Mouse (Mus musculus) layer of hippocampus, adult 2 months (tissue): ENCODE results near the gene P4ha1. TPM values are rescaled to one million over a fixed set of nuclear protein-coding genes. Genes with fewer than 3 reads are reported as not detected.

Source experiments
- DNase-seq, 2 experiments: peaks; one replicate each; pipeline ENCODE4 v3.0.0; 2022; ENCODE audit warnings: low spot score in 2 of 2
- H3K27ac ChIP-seq: fragments of 200-600 bp; 2 replicates; pipeline ENCODE4 v1.8.1; 2022
- H3K4me3 ChIP-seq: fragments of 200-600 bp; 2 replicates; pipeline ENCODE4 v1.8.1; 2022; ENCODE audit warnings: mild to moderate bottlenecking
- CTCF ChIP-seq: fragments of 200-600 bp; conservative IDR thresholded peaks from 2 replicates; pipeline ENCODE4 v1.8.1; 2022; ENCODE audit warnings: antibody characterized with exemption, mild to moderate bottlenecking, moderate library complexity
- long read RNA-seq, 2 experiments: library from polyadenylated mRNA; stranded (forward); transcript quantifications; one replicate each; pipeline ENCODE4 v2.0.0; 2021; ENCODE audit warnings: borderline mapping rate in 2 of 2
- total RNA-seq, 2 experiments: library from RNA; stranded (reverse); gene quantifications; 2 replicates each; pipeline ENCODE4 v1.2.3; 2021

The P4ha1 gene
- 10 to 100 TPM; 41.9 to 48.9 TPM for total RNA-seq
- long read RNA-seq, experiment 1, full-length matches to known transcripts = 25 of 33 reads
- long read RNA-seq, experiment 1, partial matches to known transcripts = 3 of 33 reads
- long read RNA-seq, experiment 1, other reads (novel, unspliced or antisense) = 5 of 33 reads
- long read RNA-seq, experiment 2, full-length matches to known transcripts = 49 of 57 reads
- long read RNA-seq, experiment 2, partial matches to known transcripts = 2 of 57 reads
- long read RNA-seq, experiment 2, other reads (novel, unspliced or antisense) = 6 of 57 reads

GRCm38 (mm10) chr10:59323100-59323487 lies at the start of gene P4ha1:
P4ha1 (plus strand) TSS chr10:59323296.
- peak; percentile 99 to 100 for DNase-seq
- Histone ChIP-seq H3K4me3 (peak within 1 kb of the TSS; percentile 95), H3K27ac (peak within 1 kb of the TSS; percentile 99)
- peak; percentile 92 for TF ChIP-seq CTCF

GRCm38 (mm10) chr10:59275745-59276144 lies 47.4 kb upstream of the P4ha1 start:
- no peak for DNase-seq
- H3K4me3 ChIP-seq = no peak overlapping the region
- no peak overlapping the region for H3K27ac ChIP-seq
- no peak for TF ChIP-seq CTCF

- Histone ChIP-seq H3K4me3 (no peak overlapping the region), H3K27ac (no peak overlapping the region)
- no peak for TF ChIP-seq CTCF
- DNase-seq = no peak
Measured at GRCm38 (mm10) chr10:59277116-59277515, 46.0 kb upstream of the P4ha1 start.

- H3K4me3 ChIP-seq = no peak overlapping the region
- no peak overlapping the region for H3K27ac ChIP-seq
- TF ChIP-seq CTCF = no peak
- no peak for DNase-seq
Measured at GRCm38 (mm10) chr10:59277729-59278475, 45.2 kb upstream of the P4ha1 start.

GRCm38 (mm10) chr10:59283164-59283563 lies 39.9 kb upstream of the P4ha1 start:
- TF ChIP-seq CTCF = no peak
- Histone ChIP-seq H3K27ac (no peak overlapping the region), H3K4me3 (no peak overlapping the region)
- DNase-seq = no peak

- DNase-seq = no peak
- Histone ChIP-seq H3K4me3 (no peak overlapping the region), H3K27ac (no peak overlapping the region)
- TF ChIP-seq CTCF = no peak
Measured at GRCm38 (mm10) chr10:59283749-59284148, 39.3 kb upstream of the P4ha1 start.

- peak in 1 of 2 experiments; percentile 39 for DNase-seq
Measured at GRCm38 (mm10) chr10:59285530-59285929, 37.6 kb upstream of the P4ha1 start.

GRCm38 (mm10) chr10:59287251-59287650 lies 35.8 kb upstream of the P4ha1 start:
- DNase-seq = no peak
- H3K4me3 ChIP-seq = no peak overlapping the region
- H3K27ac ChIP-seq = no peak overlapping the region
- TF ChIP-seq CTCF = no peak

More at GRCm38 (mm10) chr10:59285530-59285929, 37.6 kb upstream of the P4ha1 start:
- no peak overlapping the region for H3K4me3 ChIP-seq
- H3K27ac ChIP-seq = peak overlapping the region; percentile 39; the same call in 1 of the 2 replicates
- no peak for TF ChIP-seq CTCF

GRCm38 (mm10) chr10:59287662-59288061 lies 35.4 kb upstream of the P4ha1 start:
- H3K4me3 ChIP-seq = no peak overlapping the region
- DNase-seq = no peak
- TF ChIP-seq CTCF = no peak
- no peak overlapping the region for H3K27ac ChIP-seq

GRCm38 (mm10) chr10:59289062-59289461 lies 34.0 kb upstream of the P4ha1 start:
- no peak for DNase-seq
- no peak overlapping the region for H3K27ac ChIP-seq
- peak; percentile 73 for TF ChIP-seq CTCF
- H3K4me3 ChIP-seq = no peak overlapping the region

- H3K4me3 ChIP-seq = no peak overlapping the region
- TF ChIP-seq CTCF = no peak
- H3K27ac ChIP-seq = 0 out of 2 replicates have a peak overlapping the region, but pooled peaks have one; percentile 14
- no peak for DNase-seq
Measured at GRCm38 (mm10) chr10:59291536-59291935, 31.6 kb upstream of the P4ha1 start.

- Histone ChIP-seq H3K27ac (0 out of 2 replicates have a peak overlapping the region, but pooled peaks have one; percentile 14), H3K4me3 (no peak overlapping the region)
- TF ChIP-seq CTCF = no peak
- no peak for DNase-seq
Measured at GRCm38 (mm10) chr10:59292079-59292478, 31.0 kb upstream of the P4ha1 start.

GRCm38 (mm10) chr10:59292558-59292957 lies 30.5 kb upstream of the P4ha1 start:
- Histone ChIP-seq H3K4me3 (no peak overlapping the region), H3K27ac (no peak overlapping the region)
- peak; percentile 94 for TF ChIP-seq CTCF
- DNase-seq = peak; percentile 88 to 90
